Mouse (Mus musculus) limb, embryonic 14.5 days (tissue): ENCODE data around the gene Rnf34. TPM values are rescaled to one million over a fixed set of nuclear protein-coding genes. Genes with fewer than 3 reads are reported as not detected.
A peak's percentile ranks its signal among the peaks of the same experiment; 100 is the strongest.

ENCODE experiments used
- ATAC-seq: fragments of 200-750 bp; cut with Nextera tagmentation; 2 replicates; pipeline ENCODE4 v1.8.0; 2017; ENCODE audit warnings: low read depth, moderate number of reproducible peaks, moderate TSS enrichment; ENCODE audit not compliant: low FRiP score
- DNase-seq: peaks from one replicate; pipeline ENCODE4 v3.0.0-alpha.2; 2015; ENCODE audit warnings: low spot score
- H3K27ac ChIP-seq: fragments of 300-500 bp; sonication (generic); replicated peaks from 2 replicates; pipeline ENCODE4 v1.5.1; 2014; ENCODE audit warnings: low read depth, mild to moderate bottlenecking, low read length, moderate library complexity, mixed read lengths
- H3K27me3 ChIP-seq: fragments of 300-500 bp; sonication (generic); 2 replicates; pipeline ENCODE4 v1.6.1; 2014; ENCODE audit warnings: low read length, mixed read lengths; ENCODE audit not compliant: control insufficient read depth, insufficient read depth
- H3K36me3 ChIP-seq: fragments of 300-500 bp; sonication (generic); 2 replicates; pipeline ENCODE4 v1.6.1; 2014; ENCODE audit warnings: mild to moderate bottlenecking, low read length, moderate library complexity, mixed read lengths; ENCODE audit not compliant: control insufficient read depth, insufficient read depth
- H3K4me1 ChIP-seq: fragments of 300-500 bp; sonication (generic); 2 replicates; pipeline ENCODE4 v1.6.1; 2014; ENCODE audit warnings: antibody characterized with exemption, low read length, mixed read lengths; ENCODE audit not compliant: control insufficient read depth, insufficient read depth
- H3K4me2 ChIP-seq: fragments of 300-500 bp; sonication (generic); replicated peaks from 2 replicates; pipeline ENCODE4 v1.6.1; 2014; ENCODE audit warnings: low read depth, mild to moderate bottlenecking, low read length, moderate library complexity; ENCODE audit not compliant: severe bottlenecking
- H3K4me3 ChIP-seq: fragments of 300-500 bp; sonication (generic); replicated peaks from 2 replicates; pipeline ENCODE4 v1.5.1; 2014; ENCODE audit warnings: low read length
- H3K9ac ChIP-seq: fragments of 300-500 bp; sonication (generic); 2 replicates; pipeline ENCODE4 v1.6.1; 2014; ENCODE audit warnings: mild to moderate bottlenecking, low read depth, low read length, moderate library complexity; ENCODE audit not compliant: severe bottlenecking
- H3K9me3 ChIP-seq: fragments of 300-500 bp; sonication (generic); 2 replicates; pipeline ENCODE4 v1.6.1; 2016; ENCODE audit warnings: low read length; ENCODE audit not compliant: control insufficient read depth
- POLR2A ChIP-seq: fragments of 200-500 bp; IDR thresholded peaks from 2 replicates; pipeline ENCODE4 v1.8.0; 2012; ENCODE audit warnings: inconsistent platforms, mild to moderate bottlenecking, moderate library complexity, borderline replicate concordance; ENCODE audit not compliant: insufficient read depth, insufficient read length; ENCODE audit errors: extremely low read depth
- WGBS: fragments of 180-500 bp; shearing (Covaris S2); extraction: QIAGEN DNeasy Blood & Tissue Kit; methylation state at CpG from one replicate; pipeline ENCODE4 v1.1.7; 2014; 5-methylcytosine and 5-hydroxymethylcytosine counted together
- polyA plus RNA-seq, 2 experiments: library from polyadenylated mRNA; depleted of rRNA in 1 of 2; stranded (reverse) in 1 of 2; unstranded in 1 of 2; fragments of >200 nt; fragmentation: Nextera tagmentation in 1 of 2; extraction: Ambion mirVana in 1 of 2; gene quantifications; 2 replicates each; pipeline versions ENCODE4 v1.2.1 to v1.2.3; 2012 to 2014

Rnf34 gene
- polyA plus RNA-seq, 2 experiments: 23.5 to 33.7 TPM

GRCm38 (mm10) chr5:122843799-122844198 is 6.0 kb upstream of the Rnf34 start:
- no peak for DNase-seq
- H3K27ac ChIP-seq: no peak overlapping the region
- no peaks in the 10 kb centered on the region for H3K9me3 ChIP-seq
- no peak overlapping the region for H3K4me3 ChIP-seq
- no peaks in the 10 kb centered on the region for H3K27me3 ChIP-seq
- no peaks in the 10 kb centered on the region for H3K36me3 ChIP-seq
- H3K9ac ChIP-seq: no peak overlapping the region
- WGBS: 85% methylated on average over 5 of the region's 5 CpGs
- no peak overlapping the region for H3K4me2 ChIP-seq
- no peak for ATAC-seq
- TF ChIP-seq POLR2A: no peak
- no peaks in the 10 kb centered on the region for H3K4me1 ChIP-seq

GRCm38 (mm10) chr5:122850319-122851002 is 613 bp downstream of the Rnf34 start:
- peak overlapping the region; percentile 90 for H3K9ac ChIP-seq
- peak overlapping the region; percentile 91 for H3K4me2 ChIP-seq
- TF ChIP-seq POLR2A: no peak
- H3K4me1 ChIP-seq: peaks cover 11% of the 10 kb centered on the region
- no peaks in the 10 kb centered on the region for H3K27me3 ChIP-seq
- H3K36me3 ChIP-seq: no peaks in the 10 kb centered on the region
- H3K4me3 ChIP-seq: peak overlapping the region; percentile 85
- H3K9me3 ChIP-seq: no peaks in the 10 kb centered on the region
- H3K27ac ChIP-seq: peak overlapping the region; percentile 87
- no peak for DNase-seq
- under 1% methylated on average over 32 of the region's 38 CpGs for WGBS
- ATAC-seq: peak; percentile 73

- ATAC-seq (no peak), DNase-seq (no peak)
- Histone ChIP-seq H3K4me1 (peaks cover 11% of the 10 kb centered on the region), H3K4me2 (no peak overlapping the region), H3K9ac (no peak overlapping the region), H3K4me3 (no peak overlapping the region), H3K27ac (no peak overlapping the region), H3K9me3 (no peaks in the 10 kb centered on the region), H3K36me3 (0 out of 2 replicates have a peak, but pooled peaks cover 4% of the 10 kb centered on the region), H3K27me3 (no peaks in the 10 kb centered on the region)
- TF ChIP-seq POLR2A: no peak
- whole genome bisulfite sequencing: 90% methylated on average over 2 of the region's 2 CpGs
Observed at GRCm38 (mm10) chr5:122852611-122853010, 2.8 kb downstream of the Rnf34 start.

- Histone ChIP-seq H3K4me3 (no peak overlapping the region), H3K4me2 (no peak overlapping the region), H3K27ac (no peak overlapping the region), H3K36me3 (0 out of 2 replicates have a peak, but pooled peaks cover 4% of the 10 kb centered on the region), H3K9me3 (no peaks in the 10 kb centered on the region), H3K4me1 (peaks cover 8% of the 10 kb centered on the region), H3K27me3 (no peaks in the 10 kb centered on the region), H3K9ac (no peak overlapping the region)
- ATAC-seq (no peak), DNase-seq (no peak)
- no peak for TF ChIP-seq POLR2A
- 84% methylated on average over 3 of the region's 3 CpGs for WGBS
Observed at GRCm38 (mm10) chr5:122855858-122856257, 6.0 kb downstream of the Rnf34 start.

GRCm38 (mm10) chr5:122863053-122863452 is 13.2 kb downstream of the Rnf34 start:
- Histone ChIP-seq H3K9me3 (no peaks in the 10 kb centered on the region), H3K4me3 (no peak overlapping the region), H3K4me2 (no peak overlapping the region), H3K27me3 (no peaks in the 10 kb centered on the region), H3K4me1 (no peaks in the 10 kb centered on the region), H3K36me3 (peaks cover 53% of the 10 kb centered on the region), H3K27ac (no peak overlapping the region), H3K9ac (no peak overlapping the region)
- WGBS: 92% methylated on average over 2 of the region's 2 CpGs
- no peak for TF ChIP-seq POLR2A
- no peak for DNase-seq
- ATAC-seq: no peak
